Mouse (Mus musculus) gastrocnemius, postnatal 14 days (tissue): ENCODE results near the gene Adamts6. TPM values are rescaled to one million over a fixed set of nuclear protein-coding genes. Genes with fewer than 3 reads are reported as not detected.
A peak's percentile ranks its signal among the peaks of the same experiment; 100 is the strongest.

Experiments
- DNase-seq: peaks from one replicate; pipeline ENCODE4 v3.0.0; 2021; ENCODE audit warnings: mixed read lengths
- intact Hi-C: fragments of 180-260 bp; cut with DNase I; formaldehyde crosslinking; loops from one replicate; pipeline ENCODE4 v1.15.1; 2025; ENCODE audit warnings: low total_unique reads
- total RNA-seq, 2 experiments: library from RNA; stranded (reverse); gene quantifications; 2 replicates each; pipeline ENCODE4 v1.2.3; 2021

Gene Adamts6
- total RNA-seq, 2 experiments from 2014 or later: 0.64 to 0.75 TPM

DNA sequence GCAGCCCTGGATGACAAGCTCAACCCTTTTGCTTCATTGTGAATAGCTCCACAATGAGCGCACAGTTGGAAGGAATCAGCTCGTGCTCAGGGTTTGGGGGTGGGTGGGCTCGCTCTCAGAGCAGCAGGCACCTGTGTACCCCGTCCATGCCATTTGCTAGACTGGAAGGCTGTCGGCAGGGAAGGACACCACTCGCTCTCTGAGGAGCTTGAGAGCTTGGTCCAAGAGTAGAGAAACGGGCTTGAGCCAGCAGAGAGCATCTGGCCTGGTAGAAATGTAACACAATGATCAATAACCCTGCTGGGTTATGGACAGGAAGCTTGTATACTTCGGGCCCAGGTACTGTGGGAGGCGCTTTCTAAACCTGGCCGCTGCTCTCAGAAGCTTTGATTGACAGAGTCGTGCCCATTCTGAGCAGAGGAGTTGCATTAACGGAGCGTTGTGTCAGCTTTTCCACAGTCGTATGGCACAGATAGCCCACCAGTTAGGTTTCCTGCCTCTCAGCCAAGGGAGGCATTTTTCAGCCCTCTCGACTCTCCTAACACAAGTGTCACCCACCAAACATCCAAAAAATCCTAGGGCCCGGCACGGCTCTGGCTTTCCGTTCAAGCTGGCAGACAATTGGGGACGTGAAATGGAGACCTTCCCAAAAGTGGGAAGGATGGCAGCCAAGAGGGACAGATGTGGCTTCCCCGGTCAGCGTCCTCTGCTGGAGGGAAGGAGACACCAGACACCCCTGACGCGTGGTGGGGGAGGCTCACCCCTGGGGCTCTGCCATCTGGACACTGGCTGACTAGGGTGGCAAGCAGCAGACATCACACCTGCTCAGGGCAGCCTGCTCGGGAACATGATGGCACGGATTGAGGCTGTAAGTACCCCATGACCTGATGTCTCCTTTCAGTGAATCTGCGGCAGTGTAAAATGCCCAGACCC, 222.2 kb downstream of the Adamts6 start:
- DNase-seq: peak; percentile 85
- intact Hi-C loops: no loop called here

DNA sequence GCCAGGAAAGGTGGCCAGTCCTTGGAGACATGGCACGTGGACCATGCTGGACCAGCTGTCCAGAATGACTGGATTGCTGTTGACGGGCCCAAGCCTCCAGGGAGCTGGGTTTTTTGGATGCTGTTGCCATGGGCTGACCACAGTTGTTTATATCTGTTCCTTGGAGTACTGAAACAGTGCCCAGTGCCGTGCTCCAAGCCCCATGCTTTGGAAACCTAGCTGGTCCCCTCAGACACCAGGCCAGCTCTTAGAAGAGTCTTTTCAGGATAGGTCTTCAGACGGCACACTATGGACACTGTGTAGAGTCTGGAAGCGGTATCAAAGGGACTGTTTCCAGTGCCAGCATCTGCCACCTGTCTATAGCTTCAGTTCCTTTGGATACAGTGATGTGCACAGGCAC, 223.1 kb downstream of the Adamts6 start:
- intact Hi-C loops: no loop called here

DNA sequence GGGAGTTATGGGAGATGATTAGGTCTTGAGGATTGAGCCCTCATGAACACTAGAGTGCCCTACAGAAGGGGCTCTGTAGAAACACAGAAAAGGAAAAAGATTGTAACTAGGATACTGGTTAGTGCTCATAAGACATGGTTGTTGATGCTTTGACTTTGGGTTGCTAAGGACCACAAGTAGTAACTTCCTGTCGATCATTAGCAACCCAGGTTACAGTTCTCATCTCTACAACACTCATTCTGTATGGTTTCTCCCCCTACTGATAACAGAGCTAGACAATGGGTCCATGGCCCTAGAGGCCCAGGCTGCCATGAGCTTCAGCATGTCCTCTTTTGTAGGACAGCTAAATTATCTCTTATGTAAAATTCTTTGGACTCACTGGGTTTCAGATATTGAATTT, 227.4 kb downstream of the Adamts6 start:
- intact Hi-C loops: no loop called here
- no peak for DNase-seq

More for the DNA sequence above, 223.1 kb downstream of the Adamts6 start:
- peak; percentile 58 for DNase-seq

DNA sequence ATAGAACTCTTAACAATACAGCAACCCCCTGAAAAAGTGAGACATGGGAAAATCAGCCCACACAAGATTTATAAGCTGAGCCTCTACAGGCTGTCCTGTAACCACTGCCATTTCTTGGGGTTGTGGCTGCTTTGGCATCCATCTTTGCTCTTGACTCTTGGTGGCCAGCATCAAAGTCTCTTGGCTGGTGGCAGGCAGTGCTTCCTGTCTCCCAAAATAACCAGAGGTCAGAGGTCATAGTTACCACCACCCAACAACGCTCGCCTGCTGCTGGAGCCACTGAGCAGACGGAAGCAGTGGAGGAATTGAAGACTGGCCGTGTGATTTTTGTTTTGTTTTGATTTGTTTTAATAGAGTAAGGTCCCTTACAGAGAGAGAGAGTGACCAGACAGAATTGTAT, 228.5 kb downstream of the Adamts6 start:
- intact Hi-C loops: no loop called here
- no peak for DNase-seq

DNA sequence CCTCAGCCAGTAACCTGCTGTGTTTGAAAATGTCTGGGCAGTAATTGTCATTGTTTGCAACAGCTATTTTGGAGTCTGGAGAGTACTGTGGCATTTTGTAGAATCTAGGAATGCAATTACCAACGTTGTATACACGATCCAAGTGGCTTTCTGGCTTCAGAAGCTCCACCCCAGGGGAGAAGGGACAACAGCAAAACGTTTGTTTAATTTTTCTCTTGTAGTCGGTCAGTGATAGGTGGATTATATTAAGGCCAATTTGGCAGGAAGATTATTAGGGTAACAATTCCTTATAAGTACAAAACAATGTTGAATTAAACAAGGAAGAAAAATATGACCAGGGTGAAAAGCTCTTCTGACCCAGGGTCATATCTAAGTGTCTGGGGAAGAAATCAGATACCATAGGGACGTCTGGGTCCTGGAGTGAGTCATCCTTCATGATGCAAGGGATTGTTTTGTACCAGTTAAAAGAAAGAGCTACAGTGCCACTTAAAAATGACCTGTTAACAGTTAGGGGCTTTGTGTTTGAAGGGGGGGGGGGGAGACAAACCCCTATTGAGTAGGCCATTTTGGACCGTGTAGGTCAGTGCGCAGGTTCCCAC, 229.2 kb downstream of the Adamts6 start:
- intact Hi-C loops: no loop called here
- DNase-seq: no peak

DNA sequence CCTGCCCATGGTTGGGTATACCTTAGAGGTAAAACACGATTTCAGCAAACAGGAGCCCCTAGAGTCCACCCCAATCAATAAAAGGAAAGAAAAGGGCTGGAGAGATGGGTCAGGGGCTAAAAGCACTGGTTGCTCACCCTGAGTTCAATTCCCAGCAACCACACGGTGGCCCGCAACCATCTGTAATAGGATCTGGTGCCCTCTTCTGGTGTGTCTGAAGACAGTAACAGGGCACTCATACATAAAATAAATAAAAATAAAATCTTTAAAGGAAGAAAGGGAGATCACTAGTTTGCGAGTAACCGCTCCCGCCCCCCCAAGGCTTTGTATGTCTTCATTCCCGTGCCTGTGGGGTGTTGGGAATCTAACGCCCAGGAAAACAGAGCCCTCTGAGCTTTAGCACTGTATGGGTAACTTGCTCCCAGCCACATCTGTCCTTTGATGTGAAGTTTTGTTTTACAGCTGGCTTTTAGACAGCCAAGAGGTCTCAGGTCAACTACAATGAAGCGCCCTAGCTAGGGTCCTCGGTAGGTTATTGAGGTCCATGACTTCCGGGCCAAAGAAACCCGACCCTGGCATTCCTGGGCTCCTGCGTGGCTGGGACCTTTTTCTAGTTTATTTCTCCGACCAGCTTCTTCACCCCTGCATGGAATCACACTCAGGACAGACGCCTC, 230.1 kb downstream of the Adamts6 start:
- DNase-seq: no peak

DNA sequence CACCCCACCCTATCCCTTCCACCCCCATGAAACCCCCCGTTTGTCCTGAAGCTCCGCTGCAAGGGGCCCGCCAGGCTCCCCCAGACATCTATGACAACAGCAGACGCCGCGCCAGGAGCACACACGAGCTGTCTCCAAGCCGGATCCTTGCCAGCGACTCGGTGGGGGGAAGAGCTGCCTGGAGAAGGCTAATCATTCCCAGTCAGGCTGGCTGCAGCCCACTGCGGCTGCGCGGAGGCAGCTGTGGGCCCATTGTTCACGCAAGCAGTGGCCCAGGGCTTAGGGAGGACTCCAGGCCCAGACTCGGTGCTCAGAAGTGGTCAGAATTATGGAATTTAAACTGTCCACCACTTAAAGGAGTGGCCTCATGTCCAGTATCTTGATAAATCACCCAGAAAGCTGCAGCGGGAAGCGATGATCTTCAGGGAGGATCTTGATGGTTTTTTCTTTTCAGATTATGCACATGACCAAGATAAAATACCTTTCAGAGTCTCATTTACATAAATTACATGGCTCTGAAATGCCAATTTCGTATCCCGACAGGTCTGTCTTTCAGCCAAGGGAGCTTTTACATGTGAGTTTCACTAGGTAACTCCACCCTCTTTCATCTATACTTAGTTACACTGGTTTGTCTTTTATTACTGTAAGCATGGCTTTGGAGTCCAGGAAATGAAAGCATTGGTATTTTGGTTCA, 230.8 kb downstream of the Adamts6 start:
- intact Hi-C loops: no loop called here
- peak; percentile 91 for DNase-seq

More for the DNA sequence above, 230.1 kb downstream of the Adamts6 start:
- intact Hi-C loops: no loop called here

DNA sequence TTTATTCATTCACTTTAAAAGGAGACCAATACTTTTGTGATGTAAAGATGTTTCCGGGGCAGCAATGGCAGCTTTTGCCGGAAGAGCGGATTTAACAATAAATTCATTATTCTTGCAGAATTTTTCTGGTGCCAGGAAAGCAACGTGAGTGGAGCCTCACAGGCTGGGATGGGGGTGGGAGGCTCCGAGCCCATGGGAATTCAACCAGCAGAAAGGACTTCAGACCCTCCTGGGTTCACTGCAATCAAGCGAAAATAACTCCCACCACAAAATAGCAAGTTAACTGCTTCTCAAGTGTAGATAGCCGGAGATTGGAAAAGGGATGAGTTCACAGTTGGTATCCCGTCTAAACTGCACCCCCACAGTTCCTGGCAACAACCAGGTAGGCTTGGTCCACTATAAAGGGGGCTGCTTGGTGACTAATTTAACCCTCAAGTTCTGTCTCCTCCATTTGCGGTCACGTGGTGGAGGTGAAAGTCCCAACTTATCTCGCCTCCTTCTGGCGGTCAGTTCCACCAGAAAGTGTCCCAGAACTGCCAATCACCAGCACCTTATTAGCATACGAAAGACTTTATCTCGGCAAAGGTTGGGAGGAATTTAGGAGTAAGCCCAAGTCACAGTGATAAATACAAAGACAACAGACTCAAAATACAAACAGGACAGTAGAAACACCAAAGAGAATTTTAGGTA, 231.5 kb downstream of the Adamts6 start:
- no peak for DNase-seq
- intact Hi-C loops: no loop called here

DNA sequence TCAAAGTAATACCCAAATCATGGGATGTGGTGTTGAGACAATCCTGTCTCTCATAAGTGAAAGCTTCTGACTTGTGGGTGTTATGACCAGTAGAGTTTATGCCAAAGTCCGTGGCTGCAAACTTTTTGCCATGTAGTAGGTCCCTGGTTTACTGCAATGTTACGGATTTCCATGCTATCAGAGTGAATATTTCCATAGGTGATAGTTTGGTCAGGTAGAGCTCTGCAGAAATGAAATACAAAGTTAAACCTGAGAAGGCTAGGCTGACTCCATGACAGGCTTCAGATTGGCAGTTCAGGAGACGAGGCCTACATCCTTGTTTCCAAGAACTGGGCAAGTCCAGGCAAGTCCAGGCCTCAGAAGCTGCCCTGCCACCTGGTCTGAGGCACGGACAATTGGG, 232.3 kb downstream of the Adamts6 start:
- DNase-seq: no peak
- intact Hi-C loops: no loop called here

DNA sequence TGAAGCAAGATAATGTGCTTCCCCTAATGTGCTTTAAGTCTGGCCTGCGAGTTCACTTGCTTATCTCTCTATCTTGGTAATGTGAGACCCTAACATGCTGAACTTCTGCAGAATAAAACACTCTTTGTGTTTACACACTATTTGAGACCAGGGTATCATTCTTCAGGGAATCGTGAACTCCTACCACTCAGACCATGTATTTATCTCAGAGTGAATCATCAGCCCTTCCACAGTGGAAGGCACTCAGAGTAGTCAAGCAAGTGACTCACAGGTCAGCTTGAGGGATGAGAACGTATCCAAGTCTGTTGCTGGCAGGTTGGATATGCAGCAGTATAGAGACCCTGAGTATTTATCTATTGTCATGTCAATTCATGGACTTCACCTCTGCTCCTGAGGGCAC, 232.8 kb downstream of the Adamts6 start:
- intact Hi-C loops: no loop called here
- no peak for DNase-seq

DNA sequence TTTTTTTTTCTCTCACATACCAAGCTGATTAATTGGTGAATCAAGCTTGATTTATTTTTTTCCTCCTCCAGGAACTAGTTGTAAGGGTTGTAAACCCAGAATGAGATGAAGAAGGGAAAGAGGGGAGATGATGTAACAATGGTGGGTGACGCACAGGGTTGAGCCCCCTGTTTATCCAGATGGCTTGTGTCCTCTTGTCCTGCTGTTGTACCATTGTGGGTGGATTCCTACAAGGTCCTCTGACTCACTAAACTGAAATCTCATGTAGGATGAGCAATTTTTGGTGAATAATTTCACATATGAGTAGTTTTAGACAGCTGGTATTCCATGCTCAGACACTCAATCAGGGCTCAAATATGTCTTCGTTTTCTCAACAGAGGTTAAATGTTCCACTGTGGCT, 233.9 kb downstream of the Adamts6 start:
- intact Hi-C loops: no loop called here

DNA sequence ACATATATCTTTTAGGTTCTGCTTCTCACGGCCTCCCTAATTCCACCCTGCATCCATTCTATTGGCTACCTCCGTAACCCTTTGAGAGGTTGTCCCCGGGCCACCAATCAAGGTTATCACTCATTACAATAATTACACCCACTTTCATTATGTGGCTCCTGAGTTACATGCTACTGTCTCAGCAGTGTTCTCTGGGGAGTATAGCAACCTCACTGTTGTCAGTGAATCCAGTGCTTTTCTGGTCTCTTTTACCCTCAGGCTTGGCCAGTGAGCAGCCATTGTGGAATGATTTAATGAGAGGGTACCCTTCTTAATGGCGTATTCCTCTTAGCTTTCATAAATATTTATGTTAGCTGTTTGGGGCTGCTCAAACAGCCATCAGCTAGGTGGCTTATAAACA, 238.0 kb downstream of the Adamts6 start:
- DNase-seq: no peak
- intact Hi-C loops: no loop called here

More for the DNA sequence above, 233.9 kb downstream of the Adamts6 start:
- no peak for DNase-seq

DNA sequence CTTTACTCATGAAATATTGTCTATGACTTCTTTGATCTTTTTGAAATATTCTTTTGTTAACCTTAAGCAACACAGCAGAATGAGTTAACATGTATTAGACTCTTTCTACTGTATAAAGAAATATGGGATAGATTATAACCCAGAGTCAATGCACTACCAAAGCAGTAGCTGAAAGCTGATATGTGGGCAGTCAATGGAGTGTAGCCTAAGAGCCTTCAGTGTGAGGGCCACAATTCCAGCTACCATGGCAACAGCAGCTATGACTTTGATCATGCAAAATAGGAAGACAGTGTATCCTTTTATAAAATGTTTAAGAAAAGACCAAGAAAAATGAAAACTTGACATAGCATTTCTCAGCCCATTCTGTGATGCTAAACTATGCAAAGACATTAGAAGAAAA, 241.6 kb downstream of the Adamts6 start:
- intact Hi-C loops: no loop called here
- no peak for DNase-seq

DNA sequence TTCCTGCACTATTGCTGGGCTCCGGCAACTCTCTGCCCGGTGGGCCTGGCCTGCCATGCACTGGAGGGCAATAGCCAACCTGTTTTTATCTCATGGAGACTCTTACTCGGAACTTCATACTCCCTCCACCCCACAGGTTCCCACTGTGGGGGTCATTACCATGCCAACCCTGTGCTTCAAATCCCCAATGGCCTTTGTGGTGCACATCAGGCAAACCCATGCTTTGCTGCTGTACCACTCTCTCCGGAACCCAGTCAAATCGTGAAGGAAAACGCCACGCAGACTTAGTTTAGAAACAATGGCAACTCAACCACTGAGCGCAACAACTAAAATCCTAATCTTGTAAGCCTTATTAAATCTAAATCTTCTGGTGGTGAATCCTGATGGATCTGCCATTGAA, 244.2 kb downstream of the Adamts6 start:
- intact Hi-C loops: no loop called here
- DNase-seq: no peak

DNA sequence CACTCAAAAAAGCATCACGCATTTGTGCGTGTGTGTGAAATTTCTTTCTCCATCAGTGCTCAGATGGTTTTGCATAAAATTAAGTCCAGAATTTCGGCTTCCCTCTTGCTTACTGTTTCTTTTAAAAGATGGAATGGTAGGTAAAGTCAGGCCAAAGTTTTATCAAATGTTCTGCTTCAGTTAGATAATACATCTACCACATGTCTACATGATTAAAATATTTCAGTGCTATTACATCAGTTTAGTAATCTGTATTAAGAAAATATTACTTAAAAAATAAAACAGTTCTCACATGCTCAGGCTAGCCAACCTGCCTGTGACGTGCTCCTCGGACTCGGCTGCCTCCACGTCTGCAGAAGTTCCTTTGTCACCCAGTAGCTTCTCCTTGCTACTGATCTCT, 245.1 kb downstream of the Adamts6 start:
- DNase-seq: no peak
- intact Hi-C loops: no loop called here

DNA sequence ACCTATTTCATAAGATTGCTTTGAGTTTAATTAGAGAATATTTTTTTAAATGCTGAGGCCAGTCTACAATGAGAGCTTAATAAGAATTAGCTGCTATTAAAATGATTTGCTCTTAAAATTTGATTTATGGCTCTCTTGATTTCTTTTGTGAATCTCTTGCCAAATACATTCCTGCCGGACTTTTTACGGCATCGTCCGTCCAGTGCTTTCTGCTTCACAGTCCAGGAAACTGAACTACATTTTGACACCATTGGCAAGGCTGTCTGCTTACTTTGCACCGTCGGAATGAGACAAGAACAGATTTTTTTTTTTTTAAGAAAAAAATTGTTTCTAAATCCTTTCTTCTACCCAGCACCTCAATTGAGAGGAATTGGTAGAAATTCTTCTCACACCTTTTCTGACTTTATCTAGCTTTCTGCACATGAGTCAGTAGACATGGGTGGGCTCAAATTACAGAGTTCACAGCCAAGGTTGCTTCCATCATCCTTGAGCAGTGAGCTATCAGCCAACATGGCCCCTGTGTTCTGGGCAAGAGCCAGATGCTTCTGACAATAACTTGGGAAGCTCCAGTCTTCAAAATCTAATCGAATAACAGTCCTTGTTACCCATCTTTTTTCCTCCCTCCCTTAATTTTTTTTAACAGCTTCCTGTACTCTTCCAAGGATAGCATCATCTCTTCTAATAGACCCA, 246.3 kb downstream of the Adamts6 start:
- no peak for DNase-seq
- intact Hi-C loops: no loop called here

DNA sequence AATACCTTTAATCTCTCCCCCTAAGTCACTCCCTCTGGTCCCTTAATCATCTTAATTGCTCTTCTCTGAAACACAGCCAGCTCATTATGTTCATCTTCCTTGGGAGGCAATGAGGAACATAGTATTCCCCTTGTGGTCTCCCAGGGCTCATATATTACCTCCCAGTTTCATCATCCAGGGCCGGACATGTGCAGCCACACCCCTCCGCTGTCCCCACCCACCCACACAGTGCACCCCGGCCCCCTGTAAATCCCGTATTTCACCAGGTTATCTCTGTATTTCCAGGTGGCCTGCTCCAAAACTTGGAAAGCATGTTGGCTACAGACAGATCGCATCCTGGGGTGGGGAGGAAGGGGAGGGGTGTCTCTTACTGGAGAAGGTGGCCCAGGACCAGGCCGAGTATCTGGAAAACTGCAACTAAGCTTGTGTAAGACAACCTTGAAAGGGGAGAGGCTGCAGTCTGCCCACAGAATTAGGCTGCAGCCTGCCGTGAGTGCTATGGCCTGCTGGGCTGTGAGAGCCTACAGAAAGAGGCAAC, 253.3 kb downstream of the Adamts6 start:
- no peak for DNase-seq
- intact Hi-C loops: no loop called here

DNA sequence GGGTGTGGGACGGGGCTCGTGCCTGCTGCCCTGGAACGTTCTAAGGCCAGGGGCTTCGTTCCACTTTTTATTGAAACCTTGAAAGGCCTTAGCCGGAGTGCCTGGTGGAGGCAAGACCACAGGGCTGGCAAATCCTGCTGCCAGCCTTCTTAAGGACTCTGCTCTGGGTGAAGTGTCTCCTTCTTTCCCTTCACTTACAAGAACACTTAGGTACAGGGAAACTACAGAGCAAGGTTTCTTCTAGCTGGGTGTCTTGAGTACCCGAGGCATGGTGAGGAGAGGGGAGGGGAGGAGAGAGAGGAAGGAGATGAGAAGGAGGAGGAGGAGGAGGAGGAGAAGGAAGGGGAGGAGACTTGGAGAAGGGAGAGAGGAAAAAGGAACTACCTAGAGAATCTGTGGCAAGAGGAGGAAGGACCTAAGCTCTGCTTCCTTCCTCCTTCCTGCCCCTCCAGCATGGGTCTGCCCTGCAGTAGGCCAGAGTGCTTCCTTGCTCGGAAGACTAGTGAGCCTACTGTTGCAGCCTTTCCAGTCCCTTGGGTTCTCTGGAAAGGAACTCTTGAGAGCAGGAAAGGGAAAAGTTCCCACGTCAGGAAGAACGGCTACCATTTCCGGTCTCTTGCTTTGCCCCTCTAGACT, 254.6 kb downstream of the Adamts6 start:
- intact Hi-C loops: no loop called here
- DNase-seq: no peak
